Mouse (Mus musculus) erythroid progenitor cell, adult 5-6 weeks (primary cell): Measurements from ENCODE around the gene Tmem210. TPM values are rescaled to one million over a fixed set of nuclear protein-coding genes. Genes with fewer than 3 reads are reported as not detected.

Source experiments
- ATAC-seq: replicated peaks from 2 replicates; pipeline ENCODE4 v1.8.0; 2016; ENCODE audit warnings: moderate number of reproducible peaks, mild to moderate bottlenecking, moderate TSS enrichment, inconsistent platforms; ENCODE audit not compliant: poor library complexity, low FRiP score, severe bottlenecking
- total RNA-seq, 2 experiments: library from RNA; stranded (forward) in 1 of 2; stranded (reverse) in 1 of 2; fragments of 150-400 nt in 1 of 2; fragments of 186-747, 209-891 nt in 1 of 2; gene quantifications; 2 replicates each; pipeline versions ENCODE4 v1.2.3 to v1.2.4; 2015 to 2017; ENCODE audit warnings: low replicate concordance in 2 of 2

Gene Tmem210
- total RNA-seq, 2 experiments from 2014 or later = not detected

GRCm38 (mm10) chr2:25328440-25328839 lies 40.5 kb downstream of the Tmem210 start:
- no peak for ATAC-seq

- no peak for ATAC-seq
These were observed 43.5 kb downstream of the Tmem210 start for GRCm38 (mm10) chr2:25331470-25331869.

GRCm38 (mm10) chr2:25332286-25333160 lies 44.6 kb downstream of the Tmem210 start, which contains the start of gene Man1b1:
TSS of gene Man1b1 (plus strand) at chr2:25332338.
- peak; percentile 97 for ATAC-seq

GRCm38 (mm10) chr2:25333569-25333968 lies 45.6 kb downstream of the Tmem210 start:
- no peak for ATAC-seq

GRCm38 (mm10) chr2:25338303-25338702 lies 50.4 kb downstream of the Tmem210 start:
- no peak for ATAC-seq

Other genes with a start within 250 kb of the Tmem210 start
Only the 30 nearest of the 34 such genes appear.
- not detected in 2 replicates for gene Noxa1, start 193.0 kb upstream of the Tmem210 start, total RNA-seq (2015; ENCODE audit: low replicate concordance)
- not detected in 2 replicates for gene Noxa1, start 193.0 kb upstream of the Tmem210 start, total RNA-seq (2017; ENCODE audit: low replicate concordance)
- gene Nrarp, start 107.4 kb upstream of the Tmem210 start, total RNA-seq (2015; ENCODE audit: low replicate concordance) = 0.42 TPM in 1 of 2 replicates, not detected in the other
- 0.64 and 3.0 TPM in 2 replicates for gene Nrarp, start 107.4 kb upstream of the Tmem210 start, total RNA-seq (2017; ENCODE audit: low replicate concordance)
- 2.9 and 5.4 TPM in 2 replicates for gene Tor4a, start 91.3 kb upstream of the Tmem210 start, total RNA-seq (2015; ENCODE audit: low replicate concordance)
- gene Tor4a, start 91.3 kb upstream of the Tmem210 start, total RNA-seq (2017; ENCODE audit: low replicate concordance) = 0.30 and 2.2 TPM in 2 replicates
- 13.0 and 34.4 TPM in 2 replicates for gene Nelfb, start 76.7 kb upstream of the Tmem210 start, total RNA-seq (2015; ENCODE audit: low replicate concordance)
- gene Nelfb, start 76.7 kb upstream of the Tmem210 start, total RNA-seq (2017; ENCODE audit: low replicate concordance) = 15.2 and 29.9 TPM in 2 replicates
- gene Stpg3, start 73.5 kb upstream of the Tmem210 start, total RNA-seq (2015; ENCODE audit: low replicate concordance) = not detected in 2 replicates
- not detected in 2 replicates for gene Stpg3, start 73.5 kb upstream of the Tmem210 start, total RNA-seq (2017; ENCODE audit: low replicate concordance)
- gene Fam166a, start 69.4 kb upstream of the Tmem210 start, total RNA-seq (2015; ENCODE audit: low replicate concordance) = not detected in 2 replicates
- gene Fam166a, start 69.4 kb upstream of the Tmem210 start, total RNA-seq (2017; ENCODE audit: low replicate concordance) = not detected in 2 replicates
- gene Tubb4b, start 63.4 kb upstream of the Tmem210 start, total RNA-seq (2015; ENCODE audit: low replicate concordance) = 940 and 950 TPM in 2 replicates
- gene Tubb4b, start 63.4 kb upstream of the Tmem210 start, total RNA-seq (2017; ENCODE audit: low replicate concordance) = 826 and 920 TPM in 2 replicates
- gene Slc34a3, start 53.8 kb upstream of the Tmem210 start, total RNA-seq (2015; ENCODE audit: low replicate concordance) = not detected in 2 replicates
- gene Slc34a3, start 53.8 kb upstream of the Tmem210 start, total RNA-seq (2017; ENCODE audit: low replicate concordance) = not detected in 2 replicates
- not detected in 2 replicates for gene Rnf224, start 51.4 kb upstream of the Tmem210 start, total RNA-seq (2015; ENCODE audit: low replicate concordance)
- gene Rnf224, start 51.4 kb upstream of the Tmem210 start, total RNA-seq (2017; ENCODE audit: low replicate concordance) = not detected in 2 replicates
- not detected in 2 replicates for gene Rnf208, start 45.9 kb upstream of the Tmem210 start, total RNA-seq (2015; ENCODE audit: low replicate concordance)
- gene Rnf208, start 45.9 kb upstream of the Tmem210 start, total RNA-seq (2017; ENCODE audit: low replicate concordance) = not detected in 2 replicates
- not detected in 2 replicates for gene Cysrt1, start 45.7 kb upstream of the Tmem210 start, total RNA-seq (2015; ENCODE audit: low replicate concordance)
- not detected in 2 replicates for gene Cysrt1, start 45.7 kb upstream of the Tmem210 start, total RNA-seq (2017; ENCODE audit: low replicate concordance)
- gene AL732309.1, start 41.3 kb upstream of the Tmem210 start, total RNA-seq (2015; ENCODE audit: low replicate concordance) = 4.0 and 4.6 TPM in 2 replicates
- not detected in 2 replicates for gene AL732309.1, start 41.3 kb upstream of the Tmem210 start, total RNA-seq (2017; ENCODE audit: low replicate concordance)
- gene Tmem203, start 32.7 kb upstream of the Tmem210 start, total RNA-seq (2015; ENCODE audit: low replicate concordance) = 11.9 and 18.9 TPM in 2 replicates
- gene Tmem203, start 32.7 kb upstream of the Tmem210 start, total RNA-seq (2017; ENCODE audit: low replicate concordance) = 1.8 and 8.5 TPM in 2 replicates
- gene Tprn, start 25.5 kb upstream of the Tmem210 start, total RNA-seq (2015; ENCODE audit: low replicate concordance) = 1.1 TPM in 1 of 2 replicates, not detected in the other
- gene Tprn, start 25.5 kb upstream of the Tmem210 start, total RNA-seq (2017; ENCODE audit: low replicate concordance) = 1.0 and 2.2 TPM in 2 replicates
- 114 and 128 TPM in 2 replicates for gene Ssna1, start 15.7 kb upstream of the Tmem210 start, total RNA-seq (2015; ENCODE audit: low replicate concordance)
- gene Ssna1, start 15.7 kb upstream of the Tmem210 start, total RNA-seq (2017; ENCODE audit: low replicate concordance) = 46.2 and 81.0 TPM in 2 replicates
- gene Anapc2, start 15.7 kb upstream of the Tmem210 start, total RNA-seq (2015; ENCODE audit: low replicate concordance) = 34.6 and 55.8 TPM in 2 replicates
- gene Anapc2, start 15.7 kb upstream of the Tmem210 start, total RNA-seq (2017; ENCODE audit: low replicate concordance) = 29.7 and 40.0 TPM in 2 replicates
- gene Lrrc26, start 1.8 kb downstream of the Tmem210 start, total RNA-seq (2015; ENCODE audit: low replicate concordance) = not detected in 2 replicates
- gene Lrrc26, start 1.8 kb downstream of the Tmem210 start, total RNA-seq (2017; ENCODE audit: low replicate concordance) = not detected in 2 replicates
- not detected in 2 replicates for gene Grin1, start 31.0 kb downstream of the Tmem210 start, total RNA-seq (2015; ENCODE audit: low replicate concordance)
- gene Grin1, start 31.0 kb downstream of the Tmem210 start, total RNA-seq (2017; ENCODE audit: low replicate concordance) = not detected in 2 replicates
- gene Man1b1, start 44.2 kb downstream of the Tmem210 start, total RNA-seq (2015; ENCODE audit: low replicate concordance) = 20.9 and 40.2 TPM in 2 replicates
- 34.1 and 51.6 TPM in 2 replicates for gene Man1b1, start 44.2 kb downstream of the Tmem210 start, total RNA-seq (2017; ENCODE audit: low replicate concordance)
- gene Dpp7, start 68.2 kb downstream of the Tmem210 start, total RNA-seq (2015; ENCODE audit: low replicate concordance) = 4.7 TPM in 1 of 2 replicates, not detected in the other
- 0.68 and 6.2 TPM in 2 replicates for gene Dpp7, start 68.2 kb downstream of the Tmem210 start, total RNA-seq (2017; ENCODE audit: low replicate concordance)
- 8.8 and 13.3 TPM in 2 replicates for gene Uap1l1, start 77.5 kb downstream of the Tmem210 start, total RNA-seq (2015; ENCODE audit: low replicate concordance)
- 0.30 and 2.7 TPM in 2 replicates for gene Uap1l1, start 77.5 kb downstream of the Tmem210 start, total RNA-seq (2017; ENCODE audit: low replicate concordance)
- gene Sapcd2, start 84.2 kb downstream of the Tmem210 start, total RNA-seq (2015; ENCODE audit: low replicate concordance) = 5.9 and 10.1 TPM in 2 replicates
- gene Sapcd2, start 84.2 kb downstream of the Tmem210 start, total RNA-seq (2017; ENCODE audit: low replicate concordance) = 7.8 and 9.6 TPM in 2 replicates
- not detected in 2 replicates for gene Entpd2, start 107.7 kb downstream of the Tmem210 start, total RNA-seq (2015; ENCODE audit: low replicate concordance)
- gene Entpd2, start 107.7 kb downstream of the Tmem210 start, total RNA-seq (2017; ENCODE audit: low replicate concordance) = not detected in 2 replicates
- gene Npdc1, start 111.2 kb downstream of the Tmem210 start, total RNA-seq (2015; ENCODE audit: low replicate concordance) = not detected in 2 replicates
- gene Npdc1, start 111.2 kb downstream of the Tmem210 start, total RNA-seq (2017; ENCODE audit: low replicate concordance) = not detected in 2 replicates
- 4.3 TPM in 1 of 2 replicates, not detected in the other for gene Fut7, start 135.1 kb downstream of the Tmem210 start, total RNA-seq (2015; ENCODE audit: low replicate concordance)
- gene Fut7, start 135.1 kb downstream of the Tmem210 start, total RNA-seq (2017; ENCODE audit: low replicate concordance) = 0.77 TPM in 1 of 2 replicates, not detected in the other
- 5.0 and 5.8 TPM in 2 replicates for gene Abca2, start 140.6 kb downstream of the Tmem210 start, total RNA-seq (2015; ENCODE audit: low replicate concordance)
- gene Abca2, start 140.6 kb downstream of the Tmem210 start, total RNA-seq (2017; ENCODE audit: low replicate concordance) = 1.3 and 2.4 TPM in 2 replicates
- not detected in 2 replicates for gene Clic3, start 168.7 kb downstream of the Tmem210 start, total RNA-seq (2015; ENCODE audit: low replicate concordance)
- not detected in 2 replicates for gene Clic3, start 168.7 kb downstream of the Tmem210 start, total RNA-seq (2017; ENCODE audit: low replicate concordance)
- gene Paxx, start 172.9 kb downstream of the Tmem210 start, total RNA-seq (2015; ENCODE audit: low replicate concordance) = 17.6 and 24.5 TPM in 2 replicates
- gene Paxx, start 172.9 kb downstream of the Tmem210 start, total RNA-seq (2017; ENCODE audit: low replicate concordance) = 5.3 TPM in 1 of 2 replicates, not detected in the other
- not detected in 2 replicates for gene Ptgds, start 181.9 kb downstream of the Tmem210 start, total RNA-seq (2015; ENCODE audit: low replicate concordance)
- not detected in 2 replicates for gene Ptgds, start 181.9 kb downstream of the Tmem210 start, total RNA-seq (2017; ENCODE audit: low replicate concordance)
- gene Lcn12, start 205.8 kb downstream of the Tmem210 start, total RNA-seq (2015; ENCODE audit: low replicate concordance) = not detected in 2 replicates
- gene Lcn12, start 205.8 kb downstream of the Tmem210 start, total RNA-seq (2017; ENCODE audit: low replicate concordance) = not detected in 2 replicates